ENCODE assay signal across 12 mouse cellular contexts in genomic region chr13:111194337-111194736, GRCm38 (mm10).
DNase-seq lines count a peak whose midpoint lies in the region; ATAC-seq and TF ChIP-seq lines count a peak whose summit lies in the region.
"Had no signal": no experiment of that assay in that cellular context is flagged by ENCODE, and none has a peak within 500 bp of the region (broad histone marks: within the 10 kb centered on the region; RNA-seq: fewer than 3 reads in every experiment).

No protein-coding gene starts in this region.

- no peak for TF ChIP-seq CTCF in brain, embryonic 14.5 days (IDR thresholded peaks at IDR 0.05; ENCODE audit: borderline replicate concordance, extremely low read depth, insufficient read depth, insufficient read length)

- H3K36me3 ChIP-seq in intestine, embryonic 14.5 days (ENCODE audit: control insufficient read depth, insufficient read depth, low read length), result no peaks in the 10 kb centered on the region
- H3K36me3 ChIP-seq: heart, embryonic 12.5 days had no signal

- ATAC-seq in intestine, embryonic 14.5 days (replicated peaks; ENCODE audit: low FRiP score, low TSS enrichment, low read depth), result 0 out of 2 replicates have a peak, but pooled peaks have one; percentile 54

- H3K27ac ChIP-seq in intestine, embryonic 14.5 days (ENCODE audit: low read depth), result peak overlapping the region; percentile 69

- DNase-seq in layer of hippocampus, adult 11-12 months (ENCODE audit: low spot score), result peak; percentile 28
- DNase-seq in layer of hippocampus, postnatal 25 days (ENCODE audit: extremely low spot score in 1 of 2, low spot score in 1 of 2), result no peak
- DNase-seq in brain, embryonic 14.5 days (ENCODE audit: low read depth), result peak; percentile 67
- DNase-seq in intestine, embryonic 14.5 days (ENCODE audit: low spot score), result peak; percentile 59
- DNase-seq in retina, embryonic 14.5 days (ENCODE audit: low spot score), result peak; percentile 23
- DNase-seq in spleen, adult 18-20 months, result no peak
- DNase-seq in gastrocnemius, adult 8-10 months (ENCODE audit: low spot score in 2 of 2), result no peak
- no peak for DNase-seq in urinary bladder, postnatal 14 days (ENCODE audit: low spot score)
- DNase-seq: adrenal gland, adult 2 months; cerebellum, adult 11 months; kidney, postnatal 4 days had no signal

- 40% methylated on average over 7 of the region's 7 CpGs for WGBS in intestine, embryonic 14.5 days

- no peak overlapping the region for H3K4me2 ChIP-seq in intestine, embryonic 14.5 days (ENCODE audit: low read length)
- H3K4me2 ChIP-seq: heart, embryonic 12.5 days had no signal

- H3K9me3 ChIP-seq in intestine, embryonic 14.5 days (ENCODE audit: control insufficient read depth, low read length), result no peaks in the 10 kb centered on the region
- H3K9me3 ChIP-seq: heart, embryonic 12.5 days had no signal

- H3K4me3 ChIP-seq in intestine, embryonic 14.5 days (ENCODE audit: low read depth, low read length), result no peak overlapping the region
- H3K4me3 ChIP-seq: heart, embryonic 12.5 days had no signal

- no peak overlapping the region for H3K9ac ChIP-seq in intestine, embryonic 14.5 days (ENCODE audit: low read length)
- H3K9ac ChIP-seq: heart, embryonic 12.5 days had no signal

- no peak for TF ChIP-seq POLR2A in brain, embryonic 14.5 days (IDR thresholded peaks at IDR 0.05; ENCODE audit: borderline replicate concordance, extremely low read depth, insufficient read depth, insufficient read length, poor library complexity, severe bottlenecking)

- no peaks in the 10 kb centered on the region for H3K27me3 ChIP-seq in intestine, embryonic 14.5 days (replicated peaks; ENCODE audit: control insufficient read depth, insufficient read depth, low read length)
- H3K27me3 ChIP-seq: heart, embryonic 12.5 days had no signal

- no peaks in the 10 kb centered on the region for H3K4me1 ChIP-seq in intestine, embryonic 14.5 days (replicated peaks; ENCODE audit: control insufficient read depth, insufficient read depth, low read length)
- H3K4me1 ChIP-seq: heart, embryonic 12.5 days had no signal

Comparison
In these comparisons a context has a peak if more than half of its experiments do, and no peak if none do; other contexts are left out.
1. DNase-seq: peak in layer of hippocampus, adult 11-12 months (single experiment), brain, embryonic 14.5 days (single experiment), intestine, embryonic 14.5 days (single experiment) and retina, embryonic 14.5 days (single experiment); none in layer of hippocampus, postnatal 25 days (0 of 2), spleen, adult 18-20 months (0 of 2), gastrocnemius, adult 8-10 months (0 of 2) and urinary bladder, postnatal 14 days (single experiment).